Mouse (Mus musculus) myocyte (in vitro differentiated cells): ENCODE measurements at regions not wholly inside any gene's neighbourhood (a gene's known extent, or its start where the extent isn't known, plus 50 kb on each side); places are given as distances from the start of the nearest gene placed in this dataset.

Experiments used
- MYOD1 ChIP-seq, 3 experiments: IDR thresholded peaks; one replicate each; pipeline ENCODE4 v1.6.1; 2011; ENCODE audit warnings: control low read depth in 2 of 3, low read depth in 2 of 3, mild to moderate bottlenecking in 2 of 3, moderate library complexity in 1 of 3; ENCODE audit not compliant: insufficient read length in 2 of 3, control insufficient read depth in 1 of 3
- POLR2A ChIP-seq: IDR thresholded peaks from one replicate; pipeline ENCODE4 v1.6.1; 2011; ENCODE audit warnings: low read depth, mild to moderate bottlenecking, control low read depth, moderate library complexity; ENCODE audit not compliant: insufficient read length
- TCF12 ChIP-seq: IDR thresholded peaks from one replicate; pipeline ENCODE4 v1.6.1; 2011; ENCODE audit warnings: mild to moderate bottlenecking, control low read depth; ENCODE audit not compliant: poor library complexity, insufficient read depth, severe bottlenecking
- USF1 ChIP-seq: IDR thresholded peaks from one replicate; pipeline ENCODE4 v1.6.1; 2011; ENCODE audit warnings: low read depth, mild to moderate bottlenecking, control low read depth, moderate library complexity

GRCm38 (mm10) chr8:35213515-35213914 is 552.1 kb upstream of the Gm19410 start:
- no peak for TF ChIP-seq MYOD1 (IDR thresholded peaks at IDR 0.05; ENCODE audit: control insufficient read depth in 1 of 3, insufficient read length in 2 of 3, low read depth in 2 of 3)
- no peak for TF ChIP-seq TCF12
- no peak for TF ChIP-seq USF1
- TF ChIP-seq POLR2A, result no peak
